Mouse (Mus musculus): ENCODE data around the gene Thsd4.
"Not testable (repeated sequence)": the region's sequence is repeated elsewhere in the genome, so short reads cannot be mapped to it uniquely, and the experiment has no call there.

The Thsd4 gene

DNA sequence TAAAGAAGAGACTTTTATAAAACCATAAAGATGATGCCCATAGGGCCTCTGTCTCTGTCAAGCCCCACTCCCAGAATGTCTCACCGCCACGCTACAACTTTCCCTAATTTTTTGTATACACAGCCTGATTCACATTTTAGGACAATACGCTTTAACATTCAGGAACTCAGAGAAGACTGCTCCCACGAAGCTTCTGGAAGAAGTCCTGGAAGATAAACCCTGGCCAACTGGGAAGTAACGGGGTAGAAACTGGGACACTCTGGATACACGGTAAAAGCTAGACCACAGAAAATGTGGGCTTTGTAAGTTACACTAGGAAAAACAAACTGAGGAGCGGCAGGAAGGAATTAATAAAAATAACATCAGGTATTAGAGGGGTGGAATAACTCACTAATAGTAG is 318.7 kb downstream of the Thsd4 start:
- in situ Hi-C loops (cut with MboI; ENCODE audit: low pct_unique_long_range_greater_than_20kb in 1 of 2, low sequenced_read_pairs in 2 of 2, unreplicated experiment in 1 of 2) = no loop called here

DNA sequence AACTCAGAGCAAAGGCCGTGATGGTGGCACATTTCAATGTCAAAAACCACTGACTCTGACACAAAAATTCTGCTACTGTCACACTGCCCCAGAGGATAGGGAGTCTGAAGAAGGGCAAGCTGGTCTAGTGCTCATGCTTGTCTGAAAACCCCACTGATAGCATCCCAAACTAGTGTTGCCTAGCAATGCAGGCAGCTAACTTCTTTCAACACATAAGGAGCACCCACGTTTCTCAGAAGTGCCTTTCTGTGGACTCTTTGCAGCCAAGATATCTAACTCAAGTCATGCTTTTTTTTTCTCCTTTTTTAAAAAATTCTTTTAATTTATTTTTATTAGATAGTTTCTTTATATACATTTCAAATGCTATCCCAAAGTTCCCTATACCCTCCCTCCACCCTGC is 321.4 kb downstream of the Thsd4 start:
- in situ Hi-C loops (cut with MboI; ENCODE audit: low pct_unique_long_range_greater_than_20kb in 1 of 2, low sequenced_read_pairs in 2 of 2, unreplicated experiment in 1 of 2) = no loop called here

DNA sequence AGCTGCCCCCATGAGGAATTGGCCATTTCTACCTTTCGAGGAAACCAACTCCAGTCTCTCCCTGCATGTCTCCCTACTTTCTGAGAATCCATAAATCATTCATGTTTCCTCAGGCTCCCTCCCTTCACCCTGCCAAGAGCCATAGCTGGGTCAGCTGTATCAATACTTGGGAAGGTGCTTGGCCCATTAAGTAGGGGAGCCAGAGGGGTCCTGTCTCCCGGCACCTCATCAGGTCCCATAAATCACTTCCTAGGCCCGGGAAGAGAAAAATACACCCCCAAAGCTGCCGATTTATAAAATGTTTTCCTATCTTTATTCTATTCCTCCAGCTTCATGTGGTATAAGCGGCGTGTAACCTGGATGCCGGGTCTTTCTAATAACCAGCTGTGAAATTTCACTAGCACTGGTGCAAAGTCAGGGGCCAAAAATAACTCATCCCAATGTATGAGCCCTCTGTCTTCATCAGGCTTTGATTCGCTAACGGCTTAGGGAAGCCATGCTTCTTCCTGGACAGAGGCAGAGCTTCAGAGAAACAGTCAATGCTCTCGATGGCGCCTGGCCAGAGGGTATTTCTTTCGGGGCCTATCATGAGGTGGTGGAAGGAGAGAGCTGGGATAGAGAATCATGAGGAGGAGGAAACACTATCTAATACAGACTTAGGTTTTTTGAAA is 323.2 kb downstream of the Thsd4 start:
- in situ Hi-C loops (cut with MboI; ENCODE audit: low pct_unique_long_range_greater_than_20kb in 1 of 2, low sequenced_read_pairs in 2 of 2, unreplicated experiment in 1 of 2) = no loop called here

DNA sequence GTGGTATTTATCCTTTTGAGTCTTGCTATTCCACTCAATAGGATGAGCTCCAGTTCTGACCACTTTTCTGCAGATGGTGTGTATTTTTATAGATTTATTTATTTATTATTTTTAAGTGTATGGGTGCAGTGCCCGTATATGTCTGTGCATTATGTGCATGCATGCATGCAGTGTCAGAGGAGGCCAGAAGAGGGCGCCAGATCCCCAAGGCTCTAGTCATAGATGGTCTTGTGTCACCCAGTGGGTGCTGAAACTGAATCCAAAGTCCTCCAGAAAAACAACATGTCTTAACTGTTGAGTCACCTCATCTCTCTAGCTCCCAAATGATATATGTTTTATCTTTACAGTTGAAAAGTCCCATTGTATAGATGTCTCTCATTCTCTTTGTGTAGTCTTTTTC is 326.3 kb downstream of the Thsd4 start:
- in situ Hi-C loops (cut with MboI; ENCODE audit: low pct_unique_long_range_greater_than_20kb in 1 of 2, low sequenced_read_pairs in 2 of 2, unreplicated experiment in 1 of 2) = no loop called here

DNA sequence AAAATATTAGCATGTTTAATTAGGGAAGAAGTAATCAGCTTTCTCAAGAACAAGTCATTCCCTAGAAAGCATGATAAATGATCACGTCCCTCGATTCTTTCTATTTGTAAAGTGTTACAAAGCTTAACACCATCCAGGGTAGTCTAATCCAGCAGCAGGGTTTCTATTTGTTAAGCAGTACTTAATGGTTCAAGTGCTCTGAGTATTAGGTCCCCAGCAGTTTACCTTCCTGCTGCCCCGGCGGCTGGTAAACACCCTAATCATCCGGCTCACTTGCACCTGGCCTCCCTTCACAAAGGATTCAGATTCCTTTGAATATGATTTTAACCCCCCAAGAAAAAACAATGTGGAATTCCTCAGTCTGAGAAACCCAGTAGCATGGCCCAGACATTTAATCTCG is 326.9 kb downstream of the Thsd4 start:
- in situ Hi-C loops (cut with MboI; ENCODE audit: low pct_unique_long_range_greater_than_20kb in 1 of 2, low sequenced_read_pairs in 2 of 2, unreplicated experiment in 1 of 2) = no loop called here

DNA sequence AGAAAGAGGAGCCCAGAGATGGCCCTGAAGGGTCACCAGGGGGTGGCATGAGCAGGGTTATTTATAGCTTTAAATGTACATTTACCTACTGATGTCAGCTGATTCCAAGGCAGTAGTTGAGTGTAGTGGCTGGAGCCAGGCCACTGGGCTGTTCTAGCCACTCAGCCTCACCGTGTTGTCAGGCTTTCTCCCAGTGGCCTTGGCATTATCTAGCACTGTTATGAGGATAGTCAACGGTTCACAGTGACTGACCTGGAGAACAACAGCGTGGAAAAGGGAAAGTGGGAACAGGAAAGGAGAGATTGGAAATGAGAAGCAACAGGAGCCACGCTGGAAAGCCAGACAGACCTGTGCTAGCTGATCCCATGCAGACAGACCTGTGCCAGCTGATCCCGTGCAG is 329.5 kb downstream of the Thsd4 start:
- in situ Hi-C loops (cut with MboI; ENCODE audit: low pct_unique_long_range_greater_than_20kb in 1 of 2, low sequenced_read_pairs in 2 of 2, unreplicated experiment in 1 of 2) = no loop called here

DNA sequence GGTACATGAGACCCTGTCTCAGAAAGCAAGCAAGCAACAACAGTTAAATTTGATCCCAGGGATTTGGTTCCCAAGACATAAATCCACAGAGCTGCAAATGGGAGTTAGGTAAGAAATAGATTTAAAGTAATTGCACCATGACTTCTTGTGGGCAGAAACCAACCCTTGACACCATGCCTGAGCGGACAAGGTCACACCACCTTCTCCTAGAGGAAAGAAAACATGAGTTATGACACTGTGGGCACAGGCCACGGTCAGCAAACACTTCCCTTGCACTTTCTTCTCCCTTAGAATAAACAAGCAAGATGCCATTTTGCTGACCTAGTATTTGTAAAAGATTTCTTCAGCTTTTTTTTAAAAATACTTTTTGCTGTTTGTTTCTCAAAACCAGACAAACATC is 334.4 kb downstream of the Thsd4 start:
- in situ Hi-C loops (cut with MboI; ENCODE audit: low pct_unique_long_range_greater_than_20kb in 1 of 2, low sequenced_read_pairs in 2 of 2, unreplicated experiment in 1 of 2) = no loop called here

DNA sequence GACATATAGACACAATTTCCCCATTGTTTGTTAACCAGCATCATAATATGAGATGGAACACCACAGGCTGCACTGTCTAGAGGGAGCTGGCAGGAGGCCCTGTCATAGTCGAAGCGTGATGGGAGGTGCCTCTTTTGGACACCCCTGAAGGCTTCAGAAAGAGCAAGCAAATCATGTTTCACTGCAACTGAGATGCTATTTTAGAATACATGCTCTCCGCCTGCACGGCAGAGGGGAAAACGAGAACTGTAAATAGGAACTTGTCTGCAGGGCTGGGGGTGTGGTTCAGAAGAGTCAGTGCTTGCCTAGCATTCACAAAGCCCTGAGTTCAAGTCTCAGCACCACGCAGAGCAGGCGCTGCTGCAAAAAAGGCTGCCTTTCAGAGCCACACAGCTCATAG is 334.9 kb downstream of the Thsd4 start:
- in situ Hi-C loops (cut with MboI; ENCODE audit: low pct_unique_long_range_greater_than_20kb in 1 of 2, low sequenced_read_pairs in 2 of 2, unreplicated experiment in 1 of 2) = no loop called here

DNA sequence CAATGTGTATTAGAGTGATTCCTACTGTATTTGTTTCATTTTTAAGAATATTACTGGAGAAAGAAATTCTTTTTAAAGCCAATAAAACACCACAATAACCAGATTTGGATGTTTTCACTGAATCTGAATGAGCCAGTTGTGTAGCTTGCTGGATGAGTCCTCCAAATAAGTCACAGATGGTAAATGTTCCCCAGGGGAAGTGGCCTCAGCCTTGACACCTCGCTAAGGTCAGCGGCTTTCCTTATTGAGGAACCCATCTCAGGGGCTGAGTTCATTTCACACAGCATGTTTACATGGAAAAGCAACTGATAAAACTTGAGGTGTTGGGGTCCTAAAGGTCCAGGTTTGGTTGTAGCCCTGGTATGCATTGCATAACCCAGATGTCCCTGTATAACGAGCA is 337.8 kb downstream of the Thsd4 start:
- in situ Hi-C loops (cut with MboI; ENCODE audit: low pct_unique_long_range_greater_than_20kb in 1 of 2, low sequenced_read_pairs in 2 of 2, unreplicated experiment in 1 of 2) = no loop called here

DNA sequence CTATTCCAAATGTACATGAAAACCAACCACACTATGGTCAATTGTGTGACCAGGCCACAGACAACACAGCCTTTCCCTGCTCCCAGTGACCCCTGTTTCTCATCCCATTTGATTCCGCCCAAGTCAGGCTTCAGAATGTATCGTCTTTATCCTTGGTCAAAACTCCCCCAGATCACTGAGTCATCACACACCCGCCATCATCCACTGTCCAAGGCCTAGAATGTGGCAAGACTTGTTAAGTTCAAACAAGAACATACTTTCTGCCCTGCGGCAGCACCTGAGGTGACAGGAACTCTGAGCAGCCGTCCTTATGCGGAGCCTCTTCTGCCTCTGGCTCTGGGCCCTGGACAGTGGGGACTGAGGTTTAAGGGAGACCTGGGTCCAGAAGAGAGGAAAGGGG is 339.5 kb downstream of the Thsd4 start:
- in situ Hi-C loops (cut with MboI; ENCODE audit: low pct_unique_long_range_greater_than_20kb in 1 of 2, low sequenced_read_pairs in 2 of 2, unreplicated experiment in 1 of 2) = no loop called here

DNA sequence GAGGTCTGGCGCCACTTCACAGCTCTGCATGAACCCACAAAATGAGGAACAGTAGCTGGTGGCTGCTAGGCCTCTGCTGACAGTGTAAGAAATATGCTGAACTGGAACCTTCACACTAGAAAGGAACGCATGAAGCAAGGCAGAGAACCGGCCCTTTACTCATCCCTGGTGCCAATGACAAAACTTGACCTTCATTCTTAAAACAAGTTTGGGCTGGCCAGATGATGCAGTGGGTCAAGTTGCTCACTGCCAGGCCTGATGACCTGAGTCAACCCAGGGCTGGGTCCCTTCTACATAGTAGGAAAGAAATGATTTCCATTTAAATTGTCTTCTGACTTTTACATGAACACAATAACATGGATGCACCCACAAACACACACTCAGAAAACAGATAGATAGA is 340.9 kb downstream of the Thsd4 start:
- in situ Hi-C loops (cut with MboI; ENCODE audit: low pct_unique_long_range_greater_than_20kb in 1 of 2, low sequenced_read_pairs in 2 of 2, unreplicated experiment in 1 of 2) = no loop called here

DNA sequence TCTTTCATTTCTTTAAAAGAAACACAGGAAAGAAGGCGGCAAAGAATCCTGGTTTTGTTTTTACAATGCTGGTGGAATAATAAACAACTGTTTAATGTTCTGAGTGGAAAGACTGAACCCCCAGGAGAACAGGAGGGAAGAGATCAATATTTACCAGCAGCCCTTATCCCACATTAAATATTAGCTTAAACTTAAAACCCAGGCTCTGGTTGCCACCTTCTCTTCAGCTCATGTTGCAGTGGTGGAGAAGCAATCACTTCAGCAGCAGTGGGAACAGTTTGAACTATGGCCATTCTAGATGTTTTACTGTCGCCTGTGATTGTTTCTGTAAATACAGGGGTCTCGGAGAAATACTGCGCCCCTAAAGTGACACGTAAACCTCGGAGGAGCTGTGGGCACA is 341.7 kb downstream of the Thsd4 start:
- in situ Hi-C loops (cut with MboI; ENCODE audit: low pct_unique_long_range_greater_than_20kb in 1 of 2, low sequenced_read_pairs in 2 of 2, unreplicated experiment in 1 of 2) = no loop called here

DNA sequence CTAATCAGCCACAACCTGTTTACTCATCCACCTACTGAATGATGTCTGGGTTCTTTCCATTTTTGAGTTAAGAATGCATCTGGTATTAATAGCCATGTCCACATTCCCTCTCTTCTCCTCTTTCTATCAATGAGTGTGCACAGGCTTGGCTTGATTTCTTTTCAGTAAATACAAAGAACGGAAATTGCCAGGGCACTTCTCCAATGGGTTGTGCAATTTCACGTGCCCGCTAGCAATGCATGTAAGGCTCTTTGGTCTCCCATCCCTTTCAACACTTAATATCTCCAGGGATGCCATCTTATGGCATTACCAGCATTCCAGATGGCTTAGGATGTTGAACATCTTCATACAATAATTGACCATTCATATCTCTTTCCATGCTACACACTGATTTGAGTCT is 345.5 kb downstream of the Thsd4 start:
- in situ Hi-C loops (cut with MboI; ENCODE audit: low pct_unique_long_range_greater_than_20kb in 1 of 2, low sequenced_read_pairs in 2 of 2, unreplicated experiment in 1 of 2) = no loop called here

DNA sequence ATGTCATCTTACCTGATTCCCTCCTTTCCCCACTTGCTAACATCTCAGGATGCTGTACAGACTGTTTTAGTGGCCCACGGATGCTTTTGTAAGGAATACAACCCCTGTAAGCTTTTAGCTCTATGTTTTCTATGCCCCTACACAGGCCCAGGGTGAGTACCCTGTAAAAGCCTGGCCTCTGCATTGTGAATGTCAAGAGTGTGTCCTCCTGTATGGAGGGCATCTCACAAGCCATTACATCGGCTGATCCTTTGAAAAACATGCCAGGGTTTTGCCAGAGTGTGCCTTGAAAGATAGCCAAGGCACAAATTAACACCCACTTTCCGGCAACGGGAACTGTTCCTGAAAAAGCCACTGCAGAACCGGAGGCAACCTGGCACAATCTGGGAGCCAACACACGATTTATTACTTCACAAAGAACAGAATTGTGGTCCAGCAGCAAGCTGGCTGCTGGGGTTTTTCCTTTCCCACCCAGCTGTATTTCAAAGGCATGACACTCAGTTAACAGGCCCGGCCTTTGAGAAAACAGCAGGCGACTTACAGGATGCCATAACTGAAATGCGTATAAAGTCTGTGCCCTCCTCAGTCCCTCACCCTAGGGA is 349.3 kb downstream of the Thsd4 start:
- in situ Hi-C loops (cut with MboI; ENCODE audit: low pct_unique_long_range_greater_than_20kb in 1 of 2, low sequenced_read_pairs in 2 of 2, unreplicated experiment in 1 of 2) = not testable (repeated sequence)

DNA sequence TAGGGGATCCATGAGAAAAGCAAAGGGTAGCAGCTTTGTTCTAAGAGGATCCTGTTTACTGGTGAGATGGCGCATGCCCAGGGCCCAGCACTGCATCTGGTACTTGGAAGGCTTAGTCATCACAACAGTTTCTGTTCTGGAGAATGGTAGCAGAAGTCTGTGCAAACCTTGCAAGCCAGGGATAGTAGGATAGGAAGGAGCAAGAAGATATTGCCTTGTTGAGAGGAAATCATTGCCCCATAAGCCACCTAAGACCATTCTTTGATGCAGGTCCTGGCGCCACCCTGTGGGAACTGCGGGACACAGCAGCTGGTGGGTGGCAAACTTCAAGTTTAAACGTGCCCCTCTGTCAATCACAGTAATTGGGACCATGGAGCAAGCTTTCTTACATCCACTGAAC is 354.9 kb downstream of the Thsd4 start:
- in situ Hi-C loops (cut with MboI; ENCODE audit: low pct_unique_long_range_greater_than_20kb in 1 of 2, low sequenced_read_pairs in 2 of 2, unreplicated experiment in 1 of 2) = loop anchor here in 1 of 2 experiments (10.0 kb wide), 1 partner anchor 192 kb away; no protein-coding TSS in a partner anchor

DNA sequence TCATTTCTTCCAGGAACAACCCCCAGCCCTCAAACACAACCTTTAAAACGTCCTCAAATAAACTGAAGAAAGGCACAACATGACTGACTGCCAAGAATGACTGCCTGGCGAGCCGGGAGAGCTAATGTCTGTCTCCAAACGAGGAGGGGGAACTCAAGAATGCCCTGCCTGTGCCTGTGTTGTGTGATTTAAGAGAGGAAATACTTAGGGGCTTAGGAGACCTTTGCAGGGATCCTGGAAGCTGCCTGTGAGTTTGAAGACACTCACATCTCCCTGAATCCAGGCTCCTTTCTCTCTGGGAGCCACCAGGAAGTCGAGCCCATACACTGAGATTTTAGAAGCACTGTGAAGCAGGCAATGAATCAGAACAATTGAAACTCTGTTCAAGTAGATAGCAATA is 361.0 kb downstream of the Thsd4 start:
- in situ Hi-C loops (cut with MboI; ENCODE audit: low pct_unique_long_range_greater_than_20kb in 1 of 2, low sequenced_read_pairs in 2 of 2, unreplicated experiment in 1 of 2) = loop anchor here in 1 of 2 experiments (10.0 kb wide), 1 partner anchor 186 kb away; no protein-coding TSS in a partner anchor

DNA sequence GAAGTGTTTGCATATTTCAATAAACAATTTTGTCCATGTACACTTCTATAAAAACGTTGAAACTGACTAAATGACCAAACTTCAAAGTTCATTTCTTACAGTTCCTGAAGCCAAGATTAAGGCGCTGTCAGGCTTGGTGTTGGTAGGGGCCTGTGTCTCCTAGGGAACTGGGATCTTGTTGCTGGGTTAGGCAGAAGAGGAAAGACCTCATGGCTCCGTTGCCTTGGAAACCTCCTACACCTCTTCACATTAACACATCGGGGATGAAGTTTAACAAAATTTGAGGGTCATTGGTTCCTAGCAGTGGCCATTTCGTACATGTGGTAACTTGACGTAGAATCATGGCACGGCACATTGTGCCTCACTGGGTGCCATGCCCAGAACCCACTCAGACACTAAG is 361.7 kb downstream of the Thsd4 start:
- in situ Hi-C loops (cut with MboI; ENCODE audit: low pct_unique_long_range_greater_than_20kb in 1 of 2, low sequenced_read_pairs in 2 of 2, unreplicated experiment in 1 of 2) = loop anchor here in 1 of 2 experiments (10.0 kb wide), 1 partner anchor 185 kb away; no protein-coding TSS in a partner anchor

DNA sequence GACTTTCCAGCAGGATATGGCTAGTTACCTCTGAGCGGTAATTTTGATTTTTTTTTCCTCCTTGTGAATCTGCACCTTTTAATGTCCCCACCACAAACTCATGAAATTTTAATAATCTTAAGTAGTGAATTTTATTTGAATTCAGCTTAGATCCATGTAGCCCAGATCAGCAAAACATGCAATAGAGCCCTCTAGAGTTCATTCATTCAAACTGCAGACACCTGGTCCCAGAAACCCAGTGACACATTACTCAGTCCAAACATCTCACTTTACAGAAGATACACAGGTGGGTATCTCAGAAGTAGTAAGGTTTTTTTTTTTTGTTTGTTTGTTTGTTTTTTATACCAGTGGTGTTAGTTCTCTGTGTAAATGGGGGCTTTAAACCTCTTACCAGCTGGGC is 368.9 kb downstream of the Thsd4 start:
- in situ Hi-C loops (cut with MboI; ENCODE audit: low pct_unique_long_range_greater_than_20kb in 1 of 2, low sequenced_read_pairs in 2 of 2, unreplicated experiment in 1 of 2) = loop anchor here in 1 of 2 experiments (10.0 kb wide), 1 partner anchor 98 kb away; no protein-coding TSS in a partner anchor

DNA sequence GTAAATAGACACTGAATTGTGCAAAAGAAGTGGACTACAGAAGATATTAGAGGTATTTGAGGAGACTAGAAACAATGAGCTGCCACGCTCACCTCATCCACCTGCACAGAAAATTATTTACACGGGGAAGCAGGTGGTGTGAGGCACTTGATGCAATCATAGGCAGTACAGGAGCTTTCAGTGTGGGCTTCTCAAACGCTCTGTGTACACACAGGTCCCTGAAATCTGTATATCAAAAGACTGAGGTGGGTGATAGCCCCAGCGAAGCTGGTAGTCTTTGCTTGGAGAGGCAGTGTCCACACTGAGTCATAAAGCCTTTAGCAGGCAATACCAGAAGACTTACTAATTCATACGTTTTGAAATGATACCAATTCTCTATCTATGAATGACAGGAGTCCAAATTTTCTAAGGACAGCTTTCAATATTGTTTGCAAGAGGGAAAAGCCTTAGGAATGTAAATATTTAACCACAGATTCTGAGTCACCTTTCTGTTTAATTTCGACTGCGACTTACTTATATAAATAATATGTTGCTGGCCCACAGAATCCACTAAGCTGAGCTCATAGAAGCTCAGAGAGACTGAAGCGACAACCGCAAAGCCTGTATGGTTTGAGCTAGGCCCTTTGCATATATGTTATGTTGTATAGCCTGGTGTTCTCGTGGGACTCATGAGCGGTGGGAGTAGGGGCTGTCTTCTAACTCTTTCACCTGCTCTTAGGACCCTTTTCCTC is 369.8 kb downstream of the Thsd4 start:
- in situ Hi-C loops (cut with MboI; ENCODE audit: low pct_unique_long_range_greater_than_20kb in 1 of 2, low sequenced_read_pairs in 2 of 2, unreplicated experiment in 1 of 2) = loop anchor here in 1 of 2 experiments (10.0 kb wide), 1 partner anchor 97 kb away; no protein-coding TSS in a partner anchor

Data from mouse embryonic stem cell (cell line).